Mouse (Mus musculus) heart, postnatal 4 days (tissue): Measurements from ENCODE around the gene Hoxd9. TPM values are rescaled to one million over a fixed set of nuclear protein-coding genes. Genes with fewer than 3 reads are reported as not detected.
A peak's percentile ranks its signal among the peaks of the same experiment; 100 is the strongest.

Experiments used
- DNase-seq: peaks from one replicate; pipeline ENCODE4 v3.0.0; 2021
- total RNA-seq, 2 experiments: library from RNA; stranded (reverse); gene quantifications; 2 replicates each; pipeline ENCODE4 v1.2.3; 2021

The Hoxd9 gene
- total RNA-seq, 2 experiments from 2014 or later = 0.12 to 0.27 TPM

- no peak for DNase-seq
Measured at GRCm38 (mm10) chr2:74713239-74714150, 16.0 kb downstream of the Hoxd9 start.

GRCm38 (mm10) chr2:74714156-74714789 is 16.7 kb downstream of the Hoxd9 start:
- DNase-seq = no peak

- DNase-seq = no peak
Measured at GRCm38 (mm10) chr2:74714881-74715280, 17.4 kb downstream of the Hoxd9 start.

- peak; percentile 96 for DNase-seq
Measured at GRCm38 (mm10) chr2:74715504-74716241, 18.1 kb downstream of the Hoxd9 start.

- no peak for DNase-seq
Measured at GRCm38 (mm10) chr2:74720384-74720783, 22.9 kb downstream of the Hoxd9 start.

- no peak for DNase-seq
Measured at GRCm38 (mm10) chr2:74720955-74721491, 23.5 kb downstream of the Hoxd9 start.

GRCm38 (mm10) chr2:74721882-74722281 is 24.4 kb downstream of the Hoxd9 start:
- DNase-seq = no peak

GRCm38 (mm10) chr2:74722949-74723348 is 25.4 kb downstream of the Hoxd9 start:
- DNase-seq = no peak

- DNase-seq = peak; percentile 21
Measured at GRCm38 (mm10) chr2:74724244-74725015, 26.9 kb downstream of the Hoxd9 start.

GRCm38 (mm10) chr2:74725171-74725570 is 27.6 kb downstream of the Hoxd9 start:
- DNase-seq = no peak

- DNase-seq = no peak
Measured at GRCm38 (mm10) chr2:74726551-74726950, 29.0 kb downstream of the Hoxd9 start, which contains the start of gene Gm28230. Gm28230 (plus strand) TSS chr2:74726728.

- no peak for DNase-seq
Measured at GRCm38 (mm10) chr2:74726973-74727639, 29.6 kb downstream of the Hoxd9 start.

GRCm38 (mm10) chr2:74727640-74728302 is 30.2 kb downstream of the Hoxd9 start:
- DNase-seq = no peak

- DNase-seq = no peak
Measured at GRCm38 (mm10) chr2:74728303-74728680, 30.8 kb downstream of the Hoxd9 start.

GRCm38 (mm10) chr2:74730331-74730730 is 32.8 kb downstream of the Hoxd9 start:
- DNase-seq = no peak

GRCm38 (mm10) chr2:74731055-74731454 is 33.5 kb downstream of the Hoxd9 start:
- DNase-seq = no peak

- DNase-seq = no peak
Measured at GRCm38 (mm10) chr2:74731799-74732512, 34.4 kb downstream of the Hoxd9 start.

- DNase-seq = no peak
Measured at GRCm38 (mm10) chr2:74732513-74733316, 35.2 kb downstream of the Hoxd9 start.

GRCm38 (mm10) chr2:74733317-74733661 is 35.8 kb downstream of the Hoxd9 start:
- no peak for DNase-seq
